Mouse (Mus musculus) cerebellum, adult 2 months (tissue): ENCODE data around the gene Itpr1. TPM values are rescaled to one million over a fixed set of nuclear protein-coding genes. Genes with fewer than 3 reads are reported as not detected.
"Not testable (repeated sequence)": the region's sequence is repeated elsewhere in the genome, so short reads cannot be mapped to it uniquely, and the experiment has no call there.

Experiments used
- DNase-seq, 2 experiments: peaks; one replicate each; pipeline ENCODE4 v3.0.0; 2021
- H3K27ac ChIP-seq: fragments of 200-500 bp; 2 replicates; pipeline ENCODE4 v1.5.1; 2012; ENCODE audit warnings: low read length, control low read depth, inconsistent platforms; ENCODE audit not compliant: insufficient read depth
- H3K27me3 ChIP-seq: fragments of 200-500 bp; 2 replicates; pipeline ENCODE4 v1.6.1; 2012; ENCODE audit warnings: inconsistent platforms, mild to moderate bottlenecking, low read length, moderate library complexity; ENCODE audit not compliant: control insufficient read depth, insufficient read depth
- H3K4me1 ChIP-seq: fragments of 200-500 bp; 2 replicates; pipeline ENCODE4 v1.6.1; 2011; ENCODE audit warnings: low read length; ENCODE audit not compliant: control insufficient read depth, insufficient read depth
- H3K4me3 ChIP-seq: fragments of 200-500 bp; replicated peaks from 2 replicates; pipeline ENCODE3; 2011; ENCODE audit warnings: mild to moderate bottlenecking, low read depth, low read length, control low read depth; ENCODE audit not compliant: insufficient read depth
- CTCF ChIP-seq: fragments of 200-500 bp; IDR thresholded peaks from 2 replicates; pipeline ENCODE4 v1.5.1; 2011; ENCODE audit warnings: low read depth, mild to moderate bottlenecking, control low read depth, low read length, moderate library complexity, borderline replicate concordance; ENCODE audit not compliant: insufficient read depth
- POLR2A ChIP-seq: fragments of 200-500 bp; IDR thresholded peaks from 2 replicates; pipeline ENCODE4 v1.6.1; 2011; ENCODE audit warnings: low read length, control low read depth, borderline replicate concordance; ENCODE audit not compliant: insufficient read depth
- WGBS: fragments of 180-500 bp; shearing (Covaris S2); methylation state at CpG from one replicate; pipeline ENCODE4 v1.1.7; 2018; 5-methylcytosine and 5-hydroxymethylcytosine counted together
- polyA plus RNA-seq: library from polyadenylated mRNA; depleted of rRNA; stranded (reverse); fragments of >200 nt; gene quantifications from 2 replicates; pipeline ENCODE4 v1.2.3, GENCODE M21; 2012

The Itpr1 gene
- polyA plus RNA-seq, 1 experiment = 529 TPM

- DNase-seq = no peak
- Histone ChIP-seq H3K27ac (no peak overlapping the region), H3K4me1 (peaks cover 4% of the 10 kb centered on the region; the same call in 1 of the 2 replicates), H3K4me3 (no peak overlapping the region), H3K27me3 (no peaks in the 10 kb centered on the region)
- TF ChIP-seq POLR2A (no peak), CTCF (no peak)
- 97% methylated on average over 4 of the region's 4 CpGs for WGBS
Observed at GRCm38 (mm10) chr6:108554389-108554788, 341.5 kb downstream of the Itpr1 start.

GRCm38 (mm10) chr6:108554878-108555277 lies 342.0 kb downstream of the Itpr1 start:
- TF ChIP-seq CTCF = no peak
- TF ChIP-seq POLR2A = no peak
- no peak for DNase-seq
- Histone ChIP-seq H3K4me3 (no peak overlapping the region), H3K4me1 (no peaks in the 10 kb centered on the region), H3K27ac (no peak overlapping the region), H3K27me3 (no peaks in the 10 kb centered on the region)
- 89% methylated on average over 5 of the region's 5 CpGs for WGBS

- no peak for DNase-seq
- Histone ChIP-seq H3K4me3 (no peak overlapping the region), H3K27ac (no peak overlapping the region), H3K4me1 (no peaks in the 10 kb centered on the region), H3K27me3 (no peaks in the 10 kb centered on the region; the same call in 1 of the 2 replicates)
- TF ChIP-seq CTCF (no peak), POLR2A (no peak)
- WGBS = 88% methylated on average over 4 of the region's 4 CpGs
Observed at GRCm38 (mm10) chr6:108557576-108558322, 344.9 kb downstream of the Itpr1 start.

GRCm38 (mm10) chr6:108559226-108559625 lies 346.3 kb downstream of the Itpr1 start:
- H3K27me3 ChIP-seq, H3K4me1 ChIP-seq, H3K4me3 ChIP-seq, H3K27ac ChIP-seq, DNase-seq: not testable (repeated sequence)
- WGBS = 90% methylated on average over 4 of the region's 4 CpGs

- Histone ChIP-seq H3K27ac (no peak overlapping the region), H3K4me3 (no peak overlapping the region), H3K4me1 (no peaks in the 10 kb centered on the region), H3K27me3 (no peaks in the 10 kb centered on the region; the same call in 1 of the 2 replicates)
- 98% methylated on average over 2 of the region's 2 CpGs for WGBS
- no peak for TF ChIP-seq POLR2A
- no peak for TF ChIP-seq CTCF
- no peak for DNase-seq
Observed at GRCm38 (mm10) chr6:108562971-108563370, 350.1 kb downstream of the Itpr1 start.

GRCm38 (mm10) chr6:108565447-108565846 lies 352.6 kb downstream of the Itpr1 start:
- 86% methylated on average over 18 of the region's 18 CpGs for WGBS
- not testable (repeated sequence) for H3K4me3 ChIP-seq, H3K27me3 ChIP-seq, H3K27ac ChIP-seq, H3K4me1 ChIP-seq, DNase-seq

- H3K27me3 ChIP-seq = no peaks in the 10 kb centered on the region
- H3K27ac ChIP-seq = no peak overlapping the region
- H3K4me1 ChIP-seq = peaks cover 7% of the 10 kb centered on the region
- H3K4me3 ChIP-seq = no peak overlapping the region
- TF ChIP-seq POLR2A = no peak
- TF ChIP-seq CTCF = no peak
- DNase-seq = no peak
Observed at GRCm38 (mm10) chr6:108566549-108566948, 353.7 kb downstream of the Itpr1 start.

- TF ChIP-seq CTCF (no peak), POLR2A (no peak)
- WGBS = 88% methylated on average over 7 of the region's 7 CpGs
- Histone ChIP-seq H3K4me1 (peaks cover 7% of the 10 kb centered on the region), H3K4me3 (no peak overlapping the region), H3K27me3 (no peaks in the 10 kb centered on the region), H3K27ac (no peak overlapping the region)
- no peak for DNase-seq
Observed at GRCm38 (mm10) chr6:108569460-108570187, 356.7 kb downstream of the Itpr1 start.
